Mouse (Mus musculus) megakaryocyte, embryonic 14.5 days (primary cell): ENCODE measurements around the gene Capn11. TPM values are rescaled to one million over a fixed set of nuclear protein-coding genes. Genes with fewer than 3 reads are reported as not detected.
A peak's percentile ranks its signal among the peaks of the same experiment; 100 is the strongest.

Experiments used
- H3K27me3 ChIP-seq: replicated peaks from 2 replicates; pipeline ENCODE3; 2012; ENCODE audit warnings: inconsistent platforms
- H3K36me3 ChIP-seq: replicated peaks from 2 replicates; pipeline ENCODE3; 2012; ENCODE audit warnings: low read length, inconsistent platforms, mixed read lengths
- H3K4me1 ChIP-seq: 2 replicates; pipeline ENCODE4 v1.6.1; 2012; ENCODE audit warnings: inconsistent platforms
- H3K4me3 ChIP-seq: replicated peaks from 2 replicates; pipeline ENCODE3; 2012; ENCODE audit warnings: moderate library complexity, mild to moderate bottlenecking, inconsistent platforms
- H3K9me3 ChIP-seq: 2 replicates; pipeline ENCODE4 v1.6.1; 2012; ENCODE audit warnings: inconsistent platforms
- FLI1 ChIP-seq: IDR thresholded peaks from 2 replicates; pipeline ENCODE4 v1.6.1; 2012; ENCODE audit warnings: low read length, inconsistent platforms, mixed read lengths
- GATA1 ChIP-seq: IDR thresholded peaks from 3 replicates; pipeline ENCODE4 v1.6.1; 2012; ENCODE audit warnings: mixed read lengths, low read length, inconsistent platforms, borderline replicate concordance
- polyA plus RNA-seq: library from polyadenylated mRNA; stranded (reverse); fragments of >175 nt; gene quantifications from 2 replicates; pipeline ENCODE4 v1.2.3, GENCODE M21; 2012; ENCODE audit warnings: low replicate concordance; ENCODE audit not compliant: insufficient read depth

Gene Capn11
- polyA plus RNA-seq, 1 experiment = not detected

DNA sequence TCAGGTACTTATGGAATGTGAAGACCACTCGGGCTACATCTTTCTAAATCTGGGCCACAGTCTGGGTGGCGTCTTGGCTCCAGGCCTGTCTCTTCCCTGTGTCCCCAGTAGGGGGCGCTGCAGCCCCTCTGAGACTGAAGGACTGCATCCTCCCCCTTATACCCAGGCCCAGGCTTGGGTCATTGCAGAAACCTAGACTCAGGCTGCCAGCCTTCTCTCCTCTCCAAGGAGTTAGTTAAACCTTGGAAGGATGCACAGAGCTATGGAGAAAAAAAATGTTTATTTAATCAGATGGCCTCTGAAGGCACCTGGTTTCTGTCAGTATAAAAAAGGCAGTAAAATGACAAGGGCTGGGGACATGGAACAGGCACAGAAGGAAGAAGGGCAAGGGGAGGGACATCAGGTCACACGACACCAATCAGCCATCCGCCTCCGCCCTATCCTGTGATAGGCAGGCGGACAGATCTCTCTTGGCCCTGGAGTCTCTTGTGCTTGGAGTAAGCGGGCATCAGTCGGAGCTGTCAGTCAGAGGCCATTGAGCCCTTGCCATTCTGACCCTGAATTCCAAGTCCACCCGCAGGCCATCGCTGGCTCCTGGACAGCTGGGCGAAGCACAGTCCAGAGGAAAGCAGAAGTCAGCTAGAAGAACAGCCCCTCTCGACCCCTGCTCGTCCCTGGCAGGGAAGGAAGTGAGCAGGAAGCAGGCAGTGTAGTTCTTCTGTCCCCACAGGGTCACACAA, 74.0 kb downstream of the Capn11 start:
- Histone ChIP-seq H3K36me3 (peaks cover 31% of the 10 kb centered on the region), H3K4me3 (peak overlapping the region; percentile 53), H3K9me3 (peaks cover 11% of the 10 kb centered on the region), H3K4me1 (peaks cover 37% of the 10 kb centered on the region), H3K27me3 (peaks cover 39% of the 10 kb centered on the region)
- TF ChIP-seq FLI1 (no peak), GATA1 (no peak)

DNA sequence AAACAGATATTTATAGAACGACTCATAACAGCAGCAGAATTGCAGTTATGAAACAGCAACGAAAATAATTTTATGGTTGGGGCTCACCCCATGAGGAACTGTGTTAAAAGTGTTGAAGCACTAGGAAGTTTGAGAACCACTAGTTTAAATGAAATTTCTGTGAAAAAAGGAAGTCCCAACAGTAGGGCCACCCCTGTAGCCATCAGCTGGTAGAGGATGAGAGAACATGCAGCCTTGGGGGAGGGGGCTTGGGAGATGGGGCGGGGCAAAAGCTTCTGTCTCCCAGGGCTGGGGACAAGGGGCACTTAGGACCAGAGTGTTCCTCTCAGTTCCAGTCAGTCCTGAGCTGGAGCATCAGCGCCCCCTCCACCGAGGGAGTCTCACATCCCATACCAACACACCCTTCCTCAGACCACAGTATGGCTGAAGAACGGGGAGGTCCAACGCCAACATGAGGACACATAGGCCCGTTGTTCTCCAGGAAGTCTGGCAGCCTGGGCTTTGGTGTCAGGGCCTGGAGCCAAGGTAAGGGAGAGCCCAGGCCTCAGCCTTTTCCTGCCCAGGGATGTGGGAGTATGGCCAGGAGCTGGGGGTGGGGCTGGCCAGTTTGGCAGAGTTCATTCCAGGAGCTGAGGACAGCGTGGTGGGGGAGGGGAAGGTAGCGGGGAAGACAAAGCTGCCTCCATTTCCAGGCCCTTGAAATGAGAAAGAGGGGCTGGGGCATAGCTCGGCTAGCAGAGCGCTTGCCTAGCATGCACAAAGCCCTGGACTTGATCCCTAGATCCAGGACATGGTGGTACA, 74.8 kb downstream of the Capn11 start:
- H3K36me3 ChIP-seq = peaks cover 24% of the 10 kb centered on the region
- peak overlapping the region; percentile 19 for H3K4me3 ChIP-seq

DNA sequence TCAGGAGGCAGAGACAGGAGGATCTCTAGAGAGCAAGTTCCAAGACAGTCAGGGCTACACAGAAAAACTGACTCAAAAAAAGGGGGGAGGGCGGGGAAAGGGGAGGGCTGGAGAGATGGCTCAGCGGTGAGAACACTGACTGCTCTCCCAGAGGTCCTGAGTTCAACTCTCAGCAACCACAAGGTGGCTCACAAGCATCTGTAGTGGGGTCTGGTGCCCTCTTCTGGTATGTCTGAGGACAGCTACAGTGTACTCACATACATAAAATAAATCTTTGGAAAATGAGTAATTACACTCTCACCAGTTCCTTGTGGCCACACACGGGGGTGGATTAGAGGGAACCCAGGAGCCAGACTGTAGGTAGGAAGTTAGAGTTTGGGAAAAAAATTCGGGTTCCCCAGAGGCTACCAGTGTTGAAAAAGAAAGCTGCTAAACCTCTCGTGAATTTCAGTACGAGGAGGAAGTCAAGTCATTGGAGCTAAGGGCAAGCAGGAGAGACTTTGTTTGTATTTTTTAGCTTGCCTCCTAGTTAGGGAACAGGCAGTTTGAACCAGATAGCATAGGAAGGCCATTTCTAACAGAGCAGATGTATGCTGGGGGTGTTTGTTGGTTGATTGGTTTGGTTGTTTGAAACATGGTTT, 76.3 kb downstream of the Capn11 start:
- Histone ChIP-seq H3K27me3 (peaks cover 19% of the 10 kb centered on the region), H3K9me3 (peaks cover 11% of the 10 kb centered on the region), H3K4me1 (peaks cover 37% of the 10 kb centered on the region), H3K36me3 (peaks cover 15% of the 10 kb centered on the region), H3K4me3 (no peak overlapping the region)
- no peak for TF ChIP-seq GATA1
- TF ChIP-seq FLI1 = no peak

More for the DNA sequence above, 74.8 kb downstream of the Capn11 start:
- TF ChIP-seq FLI1 = no peak
- TF ChIP-seq GATA1 = no peak
- Histone ChIP-seq H3K9me3 (peaks cover 11% of the 10 kb centered on the region), H3K27me3 (peaks cover 31% of the 10 kb centered on the region), H3K4me1 (peaks cover 37% of the 10 kb centered on the region)

DNA sequence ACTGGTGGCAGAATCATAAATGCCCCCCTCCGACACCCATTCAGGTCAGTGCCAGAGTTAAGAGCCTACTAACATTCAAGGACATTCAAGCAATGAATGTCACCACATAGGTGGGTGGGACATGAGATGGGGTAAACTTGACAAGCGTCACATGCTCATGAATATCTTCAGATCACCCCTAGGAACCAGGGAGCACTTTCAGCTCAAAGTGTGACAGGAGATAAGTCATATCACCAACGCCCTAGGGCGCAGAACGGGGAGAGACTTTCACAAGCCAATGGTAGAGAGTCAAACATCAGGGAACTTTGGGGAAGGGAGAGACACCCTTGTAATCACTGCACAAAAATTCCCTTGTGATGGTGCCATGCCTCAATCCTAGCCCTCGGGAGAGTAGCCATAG, 76.9 kb downstream of the Capn11 start:
- Histone ChIP-seq H3K4me1 (peaks cover 37% of the 10 kb centered on the region), H3K9me3 (peaks cover 11% of the 10 kb centered on the region), H3K36me3 (peaks cover 14% of the 10 kb centered on the region), H3K27me3 (peaks cover 19% of the 10 kb centered on the region), H3K4me3 (no peak overlapping the region)
- TF ChIP-seq FLI1 = no peak
- TF ChIP-seq GATA1 = no peak

DNA sequence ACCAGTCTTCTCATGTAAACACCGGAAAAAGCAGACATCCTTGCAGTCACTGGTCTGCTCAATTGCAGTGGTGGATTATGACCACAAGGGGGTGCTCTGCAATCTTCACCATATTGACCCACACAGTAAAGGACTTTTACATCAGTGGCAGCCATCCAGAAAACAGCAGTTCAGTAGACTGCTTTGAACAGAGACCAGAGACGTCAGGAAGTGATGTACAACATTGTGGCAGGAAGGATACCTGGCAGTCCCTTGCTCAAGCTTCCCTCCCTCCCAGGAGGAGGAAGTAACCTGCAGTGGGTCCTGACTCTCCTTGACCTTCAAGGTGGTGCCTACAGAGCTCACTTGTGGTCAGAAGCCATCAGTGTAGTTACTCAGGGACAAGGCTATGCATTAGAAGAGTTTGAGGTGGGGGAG, 77.5 kb downstream of the Capn11 start:
- Histone ChIP-seq H3K9me3 (peaks cover 5% of the 10 kb centered on the region), H3K4me3 (no peak overlapping the region), H3K4me1 (peaks cover 37% of the 10 kb centered on the region), H3K27me3 (peaks cover 19% of the 10 kb centered on the region), H3K36me3 (peaks cover 8% of the 10 kb centered on the region)
- TF ChIP-seq FLI1 (no peak), GATA1 (no peak)

DNA sequence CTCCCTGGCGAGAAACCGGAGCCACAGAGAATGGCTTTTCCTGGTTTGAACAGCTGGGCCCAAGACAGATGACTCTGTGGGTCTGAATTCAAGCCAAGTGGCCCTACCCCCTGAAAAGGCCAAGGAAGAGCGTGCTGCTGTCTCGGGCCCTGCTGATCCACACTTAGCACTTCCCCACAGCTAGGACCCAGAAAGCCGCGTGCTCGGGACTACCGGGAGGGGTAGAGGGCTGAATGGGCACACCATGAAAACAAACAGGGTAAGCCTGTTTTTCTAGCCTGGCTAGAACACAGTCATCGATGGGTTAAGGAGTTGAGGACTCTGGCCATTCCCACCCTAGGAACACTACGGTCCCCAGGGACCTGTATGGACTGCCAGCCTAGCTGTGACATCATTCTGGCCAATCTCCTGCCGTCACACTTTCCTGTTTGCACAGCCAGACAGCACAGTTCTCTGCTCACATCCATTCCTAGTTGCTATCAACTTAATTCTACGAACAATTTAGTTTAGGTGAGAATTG, 78.1 kb downstream of the Capn11 start:
- no peaks in the 10 kb centered on the region for H3K9me3 ChIP-seq
- H3K27me3 ChIP-seq = peaks cover 15% of the 10 kb centered on the region
- H3K36me3 ChIP-seq = peaks cover 2% of the 10 kb centered on the region
- H3K4me1 ChIP-seq = peaks cover 35% of the 10 kb centered on the region
- TF ChIP-seq FLI1 = no peak
- TF ChIP-seq GATA1 = no peak
- no peak overlapping the region for H3K4me3 ChIP-seq

Other genes with a start within 250 kb of the Capn11 start
- 2.4 and 5.3 TPM in 2 replicates for gene Cdc5l, start 225.6 kb downstream of the Capn11 start, polyA plus RNA-seq
- 0.34 TPM in 1 of 2 replicates, not detected in the other for gene Spats1, start 183.9 kb downstream of the Capn11 start, polyA plus RNA-seq
- gene Aars2, start 152.5 kb downstream of the Capn11 start, polyA plus RNA-seq = 12.6 and 19.9 TPM in 2 replicates
- gene Tcte1, start 135.9 kb downstream of the Capn11 start, polyA plus RNA-seq = 0.12 TPM in 1 of 2 replicates, not detected in the other
- 0.93 and 1.1 TPM in 2 replicates for gene Tmem151b, start 109.6 kb downstream of the Capn11 start, polyA plus RNA-seq
- gene Nfkbie, start 103.6 kb downstream of the Capn11 start, polyA plus RNA-seq = 9.1 and 12.3 TPM in 2 replicates
- 24.8 and 30.6 TPM in 2 replicates for gene Slc35b2, start 95.5 kb downstream of the Capn11 start, polyA plus RNA-seq
- 292 and 435 TPM in 2 replicates for gene Hsp90ab1, start 86.1 kb downstream of the Capn11 start, polyA plus RNA-seq
- gene Slc29a1, start 59.7 kb downstream of the Capn11 start, polyA plus RNA-seq = 24.7 TPM in 1 of 2 replicates, not detected in the other
- gene Mymx, start 57.2 kb downstream of the Capn11 start, polyA plus RNA-seq = not detected in 2 replicates
- gene Mrpl14, start 27.0 kb upstream of the Capn11 start, polyA plus RNA-seq = 106 and 372 TPM in 2 replicates
- gene Tmem63b, start 27.6 kb upstream of the Capn11 start, polyA plus RNA-seq = 22.7 and 26.5 TPM in 2 replicates
- gene 1600014C23Rik, start 74.5 kb upstream of the Capn11 start, polyA plus RNA-seq = 1.3 TPM in 1 of 2 replicates, not detected in the other